24 mouse cellular contexts compared by ENCODE assay signal in the genomic region with DNA sequence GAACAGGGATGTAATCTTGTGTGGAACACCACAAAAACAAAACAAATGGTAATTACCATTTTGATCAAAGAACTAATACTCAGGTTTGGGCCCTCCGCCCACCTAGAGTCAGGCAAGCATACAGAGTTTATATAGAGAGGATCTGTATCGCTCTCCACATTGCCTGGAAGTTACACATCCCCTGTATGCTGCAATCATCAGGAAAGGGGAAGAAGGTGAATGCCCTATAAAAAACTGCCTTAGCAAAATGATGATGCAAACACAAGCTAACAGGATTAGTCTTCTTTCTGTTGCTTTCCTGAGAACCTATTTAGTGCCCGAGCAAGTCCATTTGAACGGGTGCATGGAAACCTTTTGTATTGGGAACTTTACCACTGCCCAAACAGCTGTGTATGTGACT.
"Had no signal": no experiment of that assay in that cellular context is flagged by ENCODE, and none has a peak within 500 bp of the region (broad histone marks: within the 10 kb centered on the region; RNA-seq: fewer than 3 reads in every experiment).

No protein-coding gene starts in this region.

- H3K27me3 ChIP-seq: heart, embryonic 12.5 days; hindbrain, embryonic 12.5 days; intestine, embryonic 15.5 days; limb, embryonic 12.5 days; liver, embryonic 13.5 days had no signal

- ATAC-seq: hindbrain, embryonic 16.5 days; inflammation-experienced regulatory T-cells, adult 6 months; intestine, embryonic 15.5 days; intestine, postnatal 0 days had no signal

- H3K4me3 ChIP-seq: heart, adult 2 months; heart, embryonic 10.5 days; heart, embryonic 12.5 days; hindbrain, embryonic 10.5 days; hindbrain, embryonic 12.5 days; intestine, embryonic 15.5 days; left cerebral cortex, adult 2 months; limb, embryonic 10.5 days; limb, embryonic 12.5 days; liver, embryonic 13.5 days had no signal

- H3K9ac ChIP-seq: heart, embryonic 12.5 days; hindbrain, embryonic 12.5 days; hindbrain, embryonic 14.5 days; intestine, embryonic 15.5 days; limb, embryonic 12.5 days; liver, embryonic 13.5 days had no signal

- DNase-seq: gastrocnemius, postnatal 14 days; heart, adult 11 months; heart, adult 2 months; heart, postnatal 10 days; heart, postnatal 4 days; kidney, adult 18-20 months; kidney, adult 8-10 months; kidney, postnatal 10 days; kidney, postnatal 25 days; kidney, postnatal 4 days; liver; liver, embryonic 13.5 days had no signal

- H3K4me1 ChIP-seq: heart, embryonic 10.5 days; heart, embryonic 12.5 days; hindbrain, embryonic 10.5 days; hindbrain, embryonic 12.5 days; intestine, embryonic 15.5 days; limb, embryonic 10.5 days; limb, embryonic 12.5 days; liver, embryonic 13.5 days had no signal

- H3K36me3 ChIP-seq: hindbrain, embryonic 12.5 days; intestine, embryonic 15.5 days; liver, embryonic 13.5 days had no signal

- H3K9me3 ChIP-seq: heart, embryonic 10.5 days; heart, embryonic 12.5 days; hindbrain, embryonic 10.5 days; hindbrain, embryonic 12.5 days; intestine, embryonic 15.5 days; limb, embryonic 10.5 days; limb, embryonic 12.5 days; liver, embryonic 13.5 days had no signal

- H3K27ac ChIP-seq: heart, adult 2 months; heart, embryonic 10.5 days; hindbrain, embryonic 10.5 days; hindbrain, embryonic 12.5 days; hindbrain, embryonic 14.5 days; intestine, embryonic 15.5 days; left cerebral cortex, adult 2 months; limb, embryonic 10.5 days; limb, embryonic 12.5 days; liver, embryonic 13.5 days had no signal
